Mouse (Mus musculus): Measurements from ENCODE around the gene Ergic1.

GRCm38 (mm10) chr17:26596168-26596658 is 34.9 kb downstream of the Ergic1 start:
- no peak for TF ChIP-seq CTCF (IDR thresholded peaks at IDR 0.05; ENCODE audit: insufficient read depth, low read length)
- TF ChIP-seq POLR2A (IDR thresholded peaks at IDR 0.05; ENCODE audit: borderline replicate concordance, extremely low read depth, low read depth, low read length): no peak

Measured in lung, adult 2 months (tissue).